Mouse (Mus musculus) forebrain, embryonic 14.5 days (tissue): ENCODE measurements around the gene Wdr17. TPM values are rescaled to one million over a fixed set of nuclear protein-coding genes. Genes with fewer than 3 reads are reported as not detected.

Source experiments
- ATAC-seq: fragments of 200-750 bp; cut with Nextera tagmentation; 2 replicates; pipeline ENCODE4 v1.8.0; 2017; ENCODE audit warnings: mild to moderate bottlenecking, moderate library complexity
- DNase-seq: peaks from one replicate; pipeline ENCODE4 v3.0.0-alpha.2; 2015; ENCODE audit warnings: low spot score
- H3K27ac ChIP-seq: fragments of 300-500 bp; sonication (generic); 2 replicates; pipeline ENCODE4 v1.5.1; 2014; ENCODE audit warnings: low read depth, mild to moderate bottlenecking, control low read depth, low read length, moderate library complexity
- H3K27me3 ChIP-seq: fragments of 300-500 bp; sonication (generic); replicated peaks from 2 replicates; pipeline ENCODE4 v1.6.1; 2014; ENCODE audit warnings: low read length, control low read depth, mixed read lengths; ENCODE audit not compliant: control insufficient read depth, insufficient read depth
- H3K36me3 ChIP-seq: fragments of 300-500 bp; sonication (generic); 2 replicates; pipeline ENCODE4 v1.6.1; 2014; ENCODE audit warnings: low read length, control low read depth; ENCODE audit not compliant: control insufficient read depth, insufficient read depth
- H3K4me1 ChIP-seq: fragments of 300-500 bp; sonication (generic); 2 replicates; pipeline ENCODE4 v1.6.1; 2014; ENCODE audit warnings: antibody characterized with exemption, low read length, control low read depth; ENCODE audit not compliant: control insufficient read depth, insufficient read depth
- H3K4me2 ChIP-seq: fragments of 300-500 bp; sonication (generic); 2 replicates; pipeline ENCODE4 v1.6.1; 2014; ENCODE audit warnings: mild to moderate bottlenecking, control low read depth, low read length
- H3K4me3 ChIP-seq: fragments of 300-500 bp; sonication (generic); 2 replicates; pipeline ENCODE4 v1.5.1; 2014; ENCODE audit warnings: low read depth, low read length, control low read depth
- H3K9ac ChIP-seq: fragments of 300-500 bp; sonication (generic); 2 replicates; pipeline ENCODE4 v1.6.1; 2014; ENCODE audit warnings: mild to moderate bottlenecking, low read length, control low read depth, moderate library complexity
- H3K9me3 ChIP-seq: fragments of 300-500 bp; sonication (generic); replicated peaks from 2 replicates; pipeline ENCODE4 v1.6.1; 2016; ENCODE audit warnings: low read length, control low read depth, mixed read lengths; ENCODE audit not compliant: control insufficient read depth
- WGBS: fragments of 180-500 bp; shearing (Covaris S2); extraction: QIAGEN DNeasy Blood & Tissue Kit; methylation state at CpG from one replicate; pipeline ENCODE4 v1.1.7; 2014; 5-methylcytosine and 5-hydroxymethylcytosine counted together
- polyA plus RNA-seq: library from polyadenylated mRNA; unstranded; fragments of >200 nt; fragmentation: Nextera tagmentation; extraction: Ambion mirVana; gene quantifications from 2 replicates; pipeline ENCODE4 v1.2.1, GENCODE M21; 2014

Gene Wdr17
- polyA plus RNA-seq, 1 experiment from 2014 or later: 13.1 TPM

DNA sequence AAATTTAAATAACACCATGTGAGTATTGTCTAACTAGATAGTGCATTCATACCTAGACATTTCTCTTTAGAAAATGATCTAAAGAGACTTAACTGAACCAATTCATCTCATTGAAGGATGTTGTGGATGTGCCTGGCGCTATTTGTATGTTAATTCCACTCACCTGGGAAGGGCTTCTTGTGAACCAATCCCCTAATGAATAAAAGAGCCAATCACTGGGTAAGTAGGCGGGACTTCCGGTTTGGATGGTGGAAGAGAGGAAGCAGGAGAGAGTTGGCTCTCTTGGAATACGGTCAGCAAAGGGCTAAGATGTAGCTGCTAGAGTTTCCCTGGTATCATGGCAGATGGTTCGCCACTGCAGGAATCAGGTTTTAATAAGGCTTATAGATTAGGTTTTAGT is 64.0 kb downstream of the Wdr17 start:
- no peak overlapping the region for H3K9ac ChIP-seq
- no peak for DNase-seq
- 92% methylated on average over 5 of the region's 5 CpGs for WGBS
- no peak for ATAC-seq
- no peaks in the 10 kb centered on the region for H3K36me3 ChIP-seq
- no peaks in the 10 kb centered on the region for H3K9me3 ChIP-seq
- no peaks in the 10 kb centered on the region for H3K4me1 ChIP-seq
- H3K4me3 ChIP-seq: no peak overlapping the region
- no peaks in the 10 kb centered on the region for H3K27me3 ChIP-seq
- H3K27ac ChIP-seq: no peak overlapping the region
- no peak overlapping the region for H3K4me2 ChIP-seq

DNA sequence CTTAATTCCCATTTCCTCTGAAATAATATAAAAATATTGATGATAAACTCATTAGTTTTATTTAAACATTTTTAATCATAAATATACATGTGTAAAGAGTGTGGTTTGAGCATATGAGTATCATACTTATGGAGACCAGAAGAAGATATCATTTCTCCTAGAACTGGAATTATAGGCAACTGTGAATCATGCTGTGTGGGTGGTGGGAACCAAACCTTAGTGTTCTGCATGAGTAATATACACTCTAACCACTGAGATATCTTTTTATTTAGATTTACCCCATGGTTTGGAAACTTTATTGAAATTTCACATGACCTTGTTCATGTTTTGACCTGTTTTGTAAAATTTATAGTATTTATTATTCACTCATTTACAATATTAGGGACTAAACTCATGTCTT is 68.3 kb downstream of the Wdr17 start:
- DNase-seq (no peak), ATAC-seq (no peak)

DNA sequence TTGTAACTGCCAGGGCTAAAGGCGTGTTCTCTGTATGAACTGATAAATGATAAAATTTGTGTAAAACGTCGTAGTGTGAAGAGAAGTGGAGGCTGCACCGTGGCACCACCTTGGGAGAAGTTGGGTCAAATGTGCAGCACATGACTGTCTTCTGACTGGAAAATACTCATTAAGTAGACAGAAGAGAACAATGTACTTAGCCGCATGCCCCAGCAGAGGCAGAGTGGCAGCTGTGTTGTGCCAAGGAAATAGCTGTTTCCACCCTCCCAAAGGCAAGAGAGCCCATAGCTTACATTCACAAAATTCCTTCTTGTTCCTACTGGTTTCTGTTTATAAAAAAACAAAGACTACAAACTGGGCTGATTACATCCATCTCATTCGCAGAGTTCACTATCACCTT is 78.8 kb downstream of the Wdr17 start:
- Histone ChIP-seq H3K4me2 (no peak overlapping the region), H3K9me3 (no peaks in the 10 kb centered on the region), H3K27ac (no peak overlapping the region), H3K4me1 (no peaks in the 10 kb centered on the region), H3K36me3 (no peaks in the 10 kb centered on the region), H3K9ac (no peak overlapping the region), H3K27me3 (no peaks in the 10 kb centered on the region), H3K4me3 (no peak overlapping the region)
- ATAC-seq (peak; percentile 65; the same call in 1 of the 2 replicates), DNase-seq (peak; percentile 46)
- WGBS: 57% methylated on average over 6 of the region's 6 CpGs

More for the DNA sequence above, 68.3 kb downstream of the Wdr17 start:
- Histone ChIP-seq H3K27ac (no peak overlapping the region), H3K27me3 (no peaks in the 10 kb centered on the region), H3K9ac (no peak overlapping the region), H3K4me1 (no peaks in the 10 kb centered on the region), H3K4me2 (no peak overlapping the region), H3K36me3 (no peaks in the 10 kb centered on the region), H3K4me3 (no peak overlapping the region), H3K9me3 (peaks cover 4% of the 10 kb centered on the region; the same call in 1 of the 2 replicates)

DNA sequence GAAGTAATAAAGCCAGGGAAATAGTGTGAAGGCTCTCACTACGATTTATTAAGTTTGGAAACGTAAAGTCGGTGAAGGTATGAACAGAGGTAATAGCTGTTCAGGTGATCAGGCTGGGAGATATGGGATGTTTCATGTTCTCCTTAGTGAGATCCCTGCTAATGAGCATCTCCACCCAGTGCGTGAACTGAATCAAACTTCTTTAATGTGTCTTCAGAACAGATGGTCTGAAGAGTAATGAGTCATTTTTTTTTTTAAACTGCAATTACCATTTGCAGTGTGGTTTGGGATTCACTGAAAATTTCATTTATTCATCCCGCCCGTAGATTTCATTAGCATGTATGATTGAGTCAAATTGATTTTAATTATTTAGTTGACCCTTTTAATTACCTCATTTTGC is 80.8 kb downstream of the Wdr17 start:
- Histone ChIP-seq H3K4me2 (no peak overlapping the region), H3K4me1 (no peaks in the 10 kb centered on the region), H3K27ac (no peak overlapping the region), H3K9me3 (no peaks in the 10 kb centered on the region), H3K9ac (no peak overlapping the region), H3K4me3 (no peak overlapping the region), H3K36me3 (no peaks in the 10 kb centered on the region), H3K27me3 (no peaks in the 10 kb centered on the region)
- WGBS: 66% methylated on average over 6 of the region's 6 CpGs
- ATAC-seq (peak; percentile 50; the same call in 1 of the 2 replicates), DNase-seq (peak; percentile 54)

DNA sequence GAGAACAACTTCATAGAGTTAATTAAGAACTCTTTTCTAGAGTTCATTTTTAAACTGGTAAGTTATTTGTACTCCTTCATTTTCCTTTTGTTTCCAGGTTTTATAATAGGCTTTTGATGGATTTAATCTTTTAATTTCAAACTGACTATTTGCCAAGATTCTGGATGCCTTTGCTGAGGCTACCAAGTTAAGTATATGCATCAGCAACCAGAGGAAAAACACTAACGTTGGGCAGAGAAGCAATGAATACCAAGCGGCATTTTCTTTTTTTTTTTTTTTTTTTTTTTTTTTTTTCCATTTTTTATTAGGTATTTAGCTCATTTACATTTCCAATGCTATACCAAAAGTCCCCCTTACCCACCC is 94.3 kb downstream of the Wdr17 start:
- no peak overlapping the region for H3K4me2 ChIP-seq
- no peaks in the 10 kb centered on the region for H3K4me1 ChIP-seq
- ATAC-seq: peak; percentile 59; the same call in 1 of the 2 replicates
- H3K9me3 ChIP-seq: no peaks in the 10 kb centered on the region
- H3K4me3 ChIP-seq: no peak overlapping the region
- no peaks in the 10 kb centered on the region for H3K27me3 ChIP-seq
- no peaks in the 10 kb centered on the region for H3K36me3 ChIP-seq
- no peak overlapping the region for H3K9ac ChIP-seq
- 46% methylated on average over 2 of the region's 2 CpGs for WGBS
- H3K27ac ChIP-seq: no peak overlapping the region
- DNase-seq: peak; percentile 66

DNA sequence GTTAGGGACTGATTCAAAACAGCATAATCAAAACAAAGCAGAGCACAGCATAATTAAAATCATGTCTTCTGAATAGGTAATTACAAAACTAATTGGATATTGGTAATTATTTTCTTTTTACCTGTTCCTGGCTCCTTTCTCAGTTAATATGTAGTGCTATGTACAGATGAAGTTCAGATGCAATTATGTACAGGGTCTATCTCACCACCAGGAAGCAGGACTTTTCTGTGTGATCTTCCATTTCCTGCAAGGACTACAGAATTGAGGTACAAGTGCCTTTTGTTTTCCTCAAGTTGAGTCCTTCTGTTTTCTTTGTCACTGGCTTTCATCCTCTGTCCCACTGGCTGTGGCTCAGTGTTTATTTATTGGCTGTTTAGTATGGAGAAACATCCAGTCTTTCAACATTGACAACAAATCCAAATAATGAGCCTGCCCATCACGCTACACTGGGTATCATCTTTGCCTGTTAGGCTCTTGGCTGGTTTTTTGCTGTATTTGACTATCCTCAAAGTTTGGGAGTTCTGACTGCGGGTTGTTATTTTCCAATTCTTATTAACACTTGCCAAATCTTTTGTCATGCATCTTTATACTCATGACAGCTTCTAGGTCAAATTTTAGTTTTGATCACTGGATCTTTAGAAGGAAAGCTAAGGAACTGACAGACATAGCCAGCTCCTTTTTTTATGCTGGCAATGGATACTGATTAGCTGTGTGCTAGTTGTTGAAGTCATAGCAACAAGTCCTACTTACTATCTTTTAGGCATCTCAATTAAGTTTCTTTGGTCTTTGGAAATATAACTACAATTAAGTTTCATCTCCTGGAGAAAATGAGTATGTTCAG is 94.9 kb downstream of the Wdr17 start:
- H3K27ac ChIP-seq: peak overlapping the region; percentile 21; the same call in 1 of the 2 replicates
- H3K36me3 ChIP-seq: no peaks in the 10 kb centered on the region
- 41% methylated on average over 2 of the region's 2 CpGs for WGBS
- no peaks in the 10 kb centered on the region for H3K27me3 ChIP-seq
- H3K4me3 ChIP-seq: no peak overlapping the region
- DNase-seq (peak; percentile 71), ATAC-seq (peak; percentile 86; the same call in 1 of the 2 replicates)
- no peak overlapping the region for H3K4me2 ChIP-seq
- H3K9me3 ChIP-seq: no peaks in the 10 kb centered on the region
- no peaks in the 10 kb centered on the region for H3K4me1 ChIP-seq
- no peak overlapping the region for H3K9ac ChIP-seq

DNA sequence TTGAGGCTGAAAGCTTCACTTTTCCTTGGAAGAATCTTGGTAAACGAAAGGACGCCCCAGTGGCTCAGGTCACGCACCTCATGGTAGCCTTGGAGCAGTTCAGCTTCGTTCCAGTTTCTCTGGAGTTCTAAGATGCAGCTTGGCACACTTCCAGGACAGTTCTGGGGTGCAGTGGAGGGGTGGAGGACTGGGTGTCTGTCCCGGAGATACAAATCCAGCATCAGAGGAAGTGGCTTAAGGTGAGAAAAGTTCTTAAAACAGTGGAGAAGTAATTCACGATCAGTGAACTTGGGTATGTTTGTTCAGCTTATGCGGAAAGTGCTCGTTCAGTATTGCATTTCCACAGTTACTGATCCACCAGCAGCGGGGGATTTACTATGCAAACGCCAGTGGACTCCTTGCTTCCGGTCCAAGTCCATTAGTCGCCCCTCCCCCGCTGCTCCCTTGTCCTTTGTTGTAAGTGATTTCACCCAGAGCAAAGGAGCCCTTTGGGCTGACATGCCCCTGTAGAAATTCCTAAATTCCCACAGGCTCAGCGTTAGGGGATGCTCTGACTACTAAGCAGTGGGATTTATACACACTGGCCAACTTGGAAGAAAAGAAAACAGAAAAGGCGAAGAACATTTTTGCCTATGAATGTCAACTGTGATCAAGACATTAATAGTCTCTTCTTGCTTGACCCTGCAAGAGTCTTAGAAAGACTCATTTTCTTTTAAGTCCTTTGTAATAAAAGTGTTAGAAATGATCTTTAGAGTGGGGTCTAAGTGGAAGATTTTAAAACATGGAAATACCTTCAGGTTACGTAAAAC is 106.6 kb downstream of the Wdr17 start:
- peak overlapping the region; percentile 60 for H3K4me2 ChIP-seq
- no peaks in the 10 kb centered on the region for H3K27me3 ChIP-seq
- H3K9ac ChIP-seq: peak overlapping the region; percentile 55
- H3K36me3 ChIP-seq: no peaks in the 10 kb centered on the region
- DNase-seq: peak; percentile 87
- 6% methylated on average over 16 of the region's 16 CpGs for whole genome bisulfite sequencing
- ATAC-seq: peak; percentile 90
- H3K4me3 ChIP-seq: peak overlapping the region; percentile 35
- peak overlapping the region; percentile 53; the same call in 1 of the 2 replicates for H3K27ac ChIP-seq
- no peaks in the 10 kb centered on the region for H3K4me1 ChIP-seq
- H3K9me3 ChIP-seq: no peaks in the 10 kb centered on the region

DNA sequence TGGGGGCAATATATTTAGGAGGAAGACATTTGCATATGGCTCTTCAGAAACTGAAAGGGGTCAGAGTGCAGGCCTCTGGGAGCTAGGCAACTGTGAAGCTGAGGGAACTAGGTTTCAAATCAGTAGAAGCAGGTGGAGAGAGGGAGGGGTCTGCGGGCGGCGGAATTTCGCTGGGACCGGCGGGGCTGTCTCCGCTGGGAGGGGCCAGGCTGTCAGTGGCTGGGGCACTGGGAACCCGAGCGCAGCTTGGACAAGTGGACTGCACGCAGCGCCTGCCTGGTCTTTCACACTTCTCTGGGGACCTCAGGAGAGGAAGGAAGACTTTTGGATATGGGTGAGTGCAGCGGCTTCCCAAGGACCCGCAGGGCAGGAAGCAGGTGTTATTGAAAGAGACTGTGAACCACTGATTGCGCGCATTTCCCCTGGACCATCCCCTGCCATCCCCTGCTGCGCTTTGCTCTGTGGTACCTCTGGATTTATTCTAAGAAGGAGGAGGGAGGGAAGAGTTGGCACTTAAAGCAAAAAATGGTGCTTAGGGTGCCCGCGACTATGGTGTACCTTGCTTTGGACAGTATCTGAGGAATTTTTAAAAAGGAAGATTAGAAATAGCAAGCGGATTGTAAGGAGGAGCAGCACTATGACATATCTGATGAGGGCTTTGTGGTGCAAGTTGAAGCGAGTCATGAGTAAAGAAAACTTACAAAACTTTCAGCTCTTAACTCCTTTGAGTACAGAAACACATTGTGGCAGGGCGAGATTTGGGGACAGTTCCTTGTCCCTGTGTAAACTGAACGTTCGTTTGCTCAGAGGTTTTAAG is 107.5 kb downstream of the Wdr17 start:
- WGBS: under 1% methylated on average over 23 of the region's 23 CpGs
- H3K4me2 ChIP-seq: peak overlapping the region; percentile 60

More for the DNA sequence above, 107.5 kb downstream of the Wdr17 start:
- H3K27ac ChIP-seq: peak overlapping the region; percentile 53
- H3K9ac ChIP-seq: peak overlapping the region; percentile 55
- no peaks in the 10 kb centered on the region for H3K27me3 ChIP-seq
- H3K36me3 ChIP-seq: no peaks in the 10 kb centered on the region
- H3K9me3 ChIP-seq: no peaks in the 10 kb centered on the region
- peak; percentile 43 for DNase-seq
- peak; percentile 72 for ATAC-seq
- peak overlapping the region; percentile 35 for H3K4me3 ChIP-seq
- no peaks in the 10 kb centered on the region for H3K4me1 ChIP-seq
